Mouse (Mus musculus) lung, postnatal 36 days (tissue): ENCODE data around the gene Sephs1.

Experiments used
- DNase-seq: peaks from one replicate; pipeline ENCODE4 v3.0.0; 2022; ENCODE audit warnings: mixed read lengths

Sephs1 gene

DNA sequence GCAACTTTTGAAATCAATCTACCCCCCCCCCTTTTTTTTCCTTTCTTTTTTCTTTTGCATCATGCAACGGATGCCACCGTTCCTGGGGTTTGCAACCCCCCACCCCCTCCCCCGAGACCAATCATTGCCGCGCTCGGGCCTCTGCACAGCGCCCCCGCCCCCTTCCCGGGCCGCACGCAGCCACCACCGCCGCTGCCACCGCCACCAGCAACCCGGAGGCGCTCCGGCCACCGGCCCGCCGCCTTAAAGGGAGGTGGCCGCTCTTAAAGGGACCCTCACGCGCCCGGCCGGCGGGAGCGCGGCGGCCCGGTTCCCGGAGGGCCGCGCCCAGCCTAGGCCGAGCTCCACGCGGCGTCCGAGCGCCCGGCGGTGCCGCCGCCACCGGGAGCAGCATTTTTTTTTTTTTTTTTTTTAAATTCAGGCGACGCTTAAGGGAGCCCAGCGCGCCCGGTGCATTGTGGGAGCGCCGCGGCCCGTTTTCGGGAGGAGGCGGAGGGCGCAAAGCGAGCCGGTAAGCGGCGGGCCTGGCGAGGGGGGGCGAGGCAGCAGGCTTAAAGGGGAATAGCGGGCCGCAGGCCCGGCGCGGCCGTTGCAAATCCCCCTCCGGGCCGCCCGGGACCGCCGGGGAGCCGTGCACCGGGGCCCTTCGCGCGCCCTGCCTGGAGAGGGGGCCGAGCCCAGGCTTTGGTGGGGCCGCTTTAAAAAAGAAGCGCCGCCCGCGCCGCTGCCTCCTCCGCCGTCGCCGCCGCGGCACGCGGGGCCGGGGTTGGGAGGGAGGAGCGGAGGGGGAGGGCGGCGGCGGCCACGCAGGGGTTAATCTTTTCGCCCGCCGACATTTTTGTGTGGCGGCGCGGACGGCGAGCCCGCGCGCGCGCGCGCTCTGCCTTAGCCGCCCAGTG, at the start of gene Sephs1:
Sephs1 (plus strand) TSS at position 215 of the 899 bp plus-strand sequence.
- DNase-seq = peak; percentile 84

DNA sequence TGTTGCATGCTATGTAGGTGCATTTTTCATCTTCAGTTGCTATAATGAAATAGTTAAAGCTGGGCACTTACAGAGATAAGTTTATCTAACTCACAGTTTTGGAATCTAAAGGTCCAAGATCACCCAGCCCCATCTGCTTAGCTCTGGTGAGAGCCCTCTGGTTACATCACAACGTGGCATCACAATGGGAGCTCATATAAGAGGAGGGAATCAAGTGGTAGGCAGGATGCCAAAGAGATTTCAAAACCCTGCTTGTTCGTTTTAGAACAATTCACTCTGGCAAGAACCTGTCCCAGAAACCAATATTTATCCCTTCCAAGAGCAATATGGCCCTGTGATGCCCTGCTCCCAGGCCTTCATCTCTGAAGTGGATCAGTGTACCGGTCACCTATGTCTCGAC, 49.2 kb upstream of the Sephs1 start:
- peak; percentile 76 for DNase-seq

DNA sequence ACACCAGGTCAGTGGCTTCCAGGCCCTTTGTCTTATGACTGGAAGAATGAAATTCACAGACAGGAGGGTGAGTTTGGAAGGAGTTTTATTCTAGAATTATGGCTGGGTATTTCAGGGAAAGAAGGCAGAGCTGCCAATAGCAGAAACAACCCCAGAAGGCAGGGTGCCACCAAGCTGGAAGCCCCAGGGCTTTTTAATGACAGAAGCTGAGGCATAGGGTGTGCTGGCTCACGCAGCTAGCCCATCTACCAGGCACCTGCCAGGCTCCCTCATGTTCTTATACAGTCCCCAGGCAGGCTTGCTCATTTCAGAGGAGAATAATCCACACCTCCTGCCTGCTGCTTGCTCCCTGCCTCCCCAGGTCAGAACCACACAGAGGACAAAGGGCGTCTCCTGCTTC, 31.9 kb upstream of the Sephs1 start:
- no peak for DNase-seq

DNA sequence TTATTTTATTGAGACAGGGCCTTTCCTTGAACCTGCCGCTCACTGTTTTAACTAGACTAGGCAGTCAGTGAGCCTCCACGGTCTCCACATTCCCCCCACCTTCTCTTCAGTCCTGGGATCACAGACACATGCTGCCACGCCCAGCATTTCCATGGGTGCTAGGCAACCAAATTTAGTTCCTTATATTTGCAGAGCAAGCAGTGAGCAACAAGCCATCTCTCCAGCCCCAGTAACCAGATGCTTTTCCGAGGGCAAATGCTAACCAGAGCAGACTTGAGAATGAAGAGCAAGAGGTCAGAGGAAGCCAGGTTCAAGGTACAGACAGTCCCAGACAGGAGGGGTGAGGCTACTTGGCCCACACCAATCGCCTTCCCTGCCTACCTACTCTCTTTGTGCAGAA, 24.2 kb upstream of the Sephs1 start:
- no peak for DNase-seq

DNA sequence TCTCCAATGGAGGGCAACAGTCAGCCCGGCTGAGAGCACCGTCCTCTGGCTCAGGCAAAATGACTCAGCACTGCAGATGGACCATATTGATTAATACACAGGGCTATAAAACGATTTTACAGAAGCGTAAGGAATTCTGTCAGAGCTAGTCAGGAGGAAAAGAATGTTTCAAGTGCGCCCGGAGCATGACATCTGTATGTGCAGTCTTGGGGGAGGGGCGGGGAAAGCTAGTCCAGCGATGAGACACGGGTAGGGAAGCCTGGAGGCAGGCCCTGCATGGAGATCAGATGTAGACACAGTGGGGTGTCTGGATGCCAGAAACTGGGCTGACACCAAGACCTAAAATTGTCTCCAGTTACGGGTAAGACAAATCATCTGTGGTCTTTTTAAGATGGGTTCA, 23.2 kb upstream of the Sephs1 start:
- DNase-seq = no peak

DNA sequence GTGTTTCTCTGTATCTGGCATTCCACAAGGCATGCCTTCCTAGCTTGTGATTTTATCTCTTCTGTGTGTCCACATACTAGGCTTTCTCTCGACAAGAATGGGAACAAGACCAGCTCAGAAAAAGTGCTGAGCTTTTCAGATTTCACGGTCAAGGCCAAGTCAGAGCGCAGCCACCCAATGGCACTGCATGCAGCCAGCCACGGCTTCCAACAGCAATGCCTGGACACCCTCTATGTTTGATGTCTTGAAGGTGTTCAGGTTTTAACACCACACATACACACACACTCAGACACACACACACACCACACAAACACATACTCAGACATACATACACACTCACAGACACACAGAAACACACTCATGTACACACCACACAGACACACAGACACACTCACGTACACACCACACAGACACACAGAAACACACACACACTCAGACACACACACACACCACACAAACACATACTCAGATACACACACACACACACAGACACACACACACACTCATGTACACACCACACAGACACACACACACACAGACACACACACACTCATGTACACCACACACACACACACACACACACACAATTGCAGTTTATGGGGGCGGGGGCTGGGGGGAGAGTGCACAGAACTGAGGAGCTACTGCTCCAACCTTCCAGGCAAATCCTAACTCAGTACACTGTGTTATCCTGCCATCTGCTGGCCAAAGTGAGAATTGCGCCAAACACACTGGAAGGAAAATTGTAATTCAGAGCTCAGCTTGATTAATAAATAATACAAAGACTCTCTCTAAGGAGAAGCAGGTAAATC, 17.2 kb upstream of the Sephs1 start:
- peak; percentile 84 for DNase-seq

DNA sequence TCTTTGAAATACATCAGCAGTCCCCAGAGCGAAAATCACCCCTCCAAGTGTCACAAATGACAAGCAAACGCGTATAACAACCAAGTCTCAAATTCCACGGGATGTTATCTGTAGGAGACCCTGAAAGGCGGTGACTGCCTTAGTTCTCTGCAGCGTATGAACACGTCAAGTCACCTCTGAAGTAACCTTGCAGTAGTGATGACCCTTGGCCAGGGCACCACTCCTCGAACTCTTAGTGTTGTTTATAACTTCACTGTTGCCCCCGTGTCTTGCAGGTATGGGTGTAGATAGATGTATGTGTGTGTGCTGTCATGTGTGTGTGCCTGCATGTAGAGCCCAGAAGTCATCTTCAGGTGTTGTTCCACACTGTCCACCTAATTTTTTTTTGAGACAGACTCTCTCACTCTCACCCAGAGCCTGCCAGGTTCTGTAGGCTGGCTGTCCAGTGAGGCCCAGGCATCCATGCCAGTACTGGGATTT, 16.5 kb upstream of the Sephs1 start:
- DNase-seq = no peak

DNA sequence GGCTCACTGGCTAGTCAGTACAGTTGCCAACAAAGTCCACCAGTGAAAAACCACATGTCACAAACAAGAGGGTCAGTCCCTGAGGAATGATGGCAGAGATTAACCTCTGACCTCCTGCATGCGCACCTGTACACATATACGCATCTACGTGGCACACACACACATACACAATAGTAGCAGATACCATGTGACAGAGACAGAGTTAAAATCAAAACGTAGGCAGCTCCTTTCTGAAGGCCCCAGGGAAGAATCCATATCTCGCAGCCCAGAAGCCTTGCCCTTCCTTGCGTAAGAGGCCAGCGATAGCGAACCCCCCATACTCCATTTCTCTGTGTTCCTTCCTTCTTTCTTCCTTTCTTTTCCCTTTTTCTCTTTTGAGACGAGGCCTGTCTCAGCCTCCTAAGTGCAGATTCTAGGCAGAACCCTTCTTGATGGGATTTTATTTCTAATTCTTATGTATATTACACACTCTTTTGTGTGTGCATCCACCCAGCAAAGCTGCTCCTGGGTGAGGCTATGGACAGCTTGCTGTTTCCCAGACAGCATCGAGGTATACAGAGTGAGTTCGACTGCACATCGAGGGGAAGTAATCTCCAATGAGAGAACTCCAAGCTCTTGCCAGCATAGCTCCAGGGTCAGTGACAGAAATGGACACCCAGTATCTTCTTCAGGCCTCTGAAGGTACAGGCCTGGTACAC, 13.2 kb upstream of the Sephs1 start:
- no peak for DNase-seq

DNA sequence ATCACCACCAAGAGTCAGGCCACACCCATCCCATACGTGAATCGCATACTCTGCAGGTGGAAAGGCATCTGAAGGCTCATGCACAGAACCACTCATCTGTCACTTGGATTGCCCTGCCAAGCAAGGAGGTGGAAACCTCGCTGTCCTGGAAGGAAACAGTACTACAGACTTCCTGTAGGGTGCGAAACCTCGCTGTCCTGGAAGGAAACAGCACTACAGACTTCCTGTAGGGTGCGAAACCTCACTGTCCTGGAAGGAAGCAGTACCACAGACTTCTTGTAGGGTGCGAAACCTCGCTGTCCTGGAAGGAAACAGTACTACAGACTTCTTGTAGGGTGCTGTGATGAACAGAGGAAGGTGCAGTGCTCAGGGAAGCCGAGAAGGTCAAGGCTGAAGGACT, 8.6 kb upstream of the Sephs1 start:
- DNase-seq = no peak

DNA sequence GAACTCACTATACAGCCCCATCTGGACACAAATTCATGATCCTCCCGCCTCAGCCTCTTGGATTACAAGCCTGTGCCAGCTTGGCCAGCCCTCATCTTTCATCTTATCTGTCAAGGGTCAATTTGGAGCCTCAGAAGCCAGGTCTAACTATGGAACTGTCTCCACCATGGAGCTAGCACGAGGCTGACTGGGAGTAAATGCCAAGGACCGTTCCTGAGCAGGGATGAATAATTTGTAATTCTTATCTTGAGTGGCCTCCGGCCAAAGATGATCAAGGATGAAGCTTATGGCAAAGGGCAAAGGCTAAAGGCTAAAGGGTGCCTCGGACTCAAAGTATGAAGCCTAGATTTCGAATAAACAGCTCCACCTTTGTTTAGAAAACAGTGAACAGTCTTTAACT, 8.0 kb upstream of the Sephs1 start:
- DNase-seq = no peak

DNA sequence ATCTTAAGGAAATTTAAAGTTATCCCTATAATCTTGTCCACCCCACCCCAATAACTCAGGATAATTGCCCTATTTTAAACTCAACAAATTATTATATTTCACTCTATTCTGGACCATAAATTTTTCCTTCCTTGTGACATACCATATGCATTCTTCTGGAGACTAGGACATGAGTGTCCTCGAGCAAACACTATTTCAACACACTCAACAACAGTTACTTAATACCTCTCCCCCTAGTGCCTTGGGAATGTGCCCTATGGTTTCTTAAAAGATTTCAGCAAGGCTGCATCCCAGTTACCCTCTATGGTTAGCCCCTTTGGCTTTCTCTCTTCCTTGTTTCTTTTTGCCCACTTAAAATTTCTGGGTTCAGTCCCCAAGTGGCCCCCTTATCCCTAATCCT, 6.3 kb upstream of the Sephs1 start:
- DNase-seq = peak; percentile 35

DNA sequence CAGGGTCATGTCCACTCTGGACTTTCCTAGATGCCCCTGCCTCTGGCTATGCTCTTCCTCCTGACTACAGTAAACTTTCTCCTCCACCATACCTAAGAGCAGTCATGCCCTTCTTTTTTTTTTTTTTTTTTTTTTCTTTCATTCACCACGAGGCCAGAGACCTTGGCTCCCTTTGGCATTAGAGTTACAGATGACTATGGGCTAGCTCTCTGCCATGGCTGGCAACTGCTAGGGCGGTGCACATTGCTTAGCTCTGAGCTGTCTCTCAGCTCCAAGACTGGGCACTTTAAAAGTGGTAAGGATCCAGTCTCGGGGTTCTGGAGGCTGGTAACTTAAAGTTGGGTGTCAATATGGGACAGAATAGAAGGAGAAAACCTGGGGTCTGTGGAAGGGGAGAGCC, 5.2 kb upstream of the Sephs1 start:
- no peak for DNase-seq

DNA sequence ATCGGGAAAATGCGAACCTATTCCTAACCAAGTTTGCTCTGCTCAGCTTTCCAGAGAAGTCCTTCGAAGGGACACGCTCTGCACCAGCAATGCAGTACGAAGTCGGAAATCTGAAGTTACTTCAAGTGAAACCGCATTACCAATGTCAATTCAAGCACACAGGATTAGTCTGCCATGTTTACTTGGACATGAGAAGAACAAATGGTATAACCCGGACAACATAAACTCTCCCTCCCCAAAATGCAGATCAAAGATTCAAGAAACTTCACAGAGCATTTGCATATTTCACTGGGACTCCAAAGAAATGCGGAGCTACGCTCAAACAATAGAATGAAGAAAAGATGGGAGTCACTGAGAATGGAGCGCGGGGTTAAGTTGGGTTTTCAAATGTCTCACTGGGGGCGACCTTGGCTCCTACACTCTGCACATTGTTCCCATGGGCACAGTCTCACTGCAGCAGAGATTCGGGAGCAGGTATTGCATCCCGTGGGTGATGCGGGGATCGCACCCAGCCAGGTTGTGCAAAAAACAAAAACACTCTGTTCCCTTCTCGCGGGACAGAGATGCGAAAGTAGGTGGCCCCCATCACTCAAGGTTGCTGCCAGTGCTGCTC, 521 bp upstream of the Sephs1 start:
- peak; percentile 11 for DNase-seq

DNA sequence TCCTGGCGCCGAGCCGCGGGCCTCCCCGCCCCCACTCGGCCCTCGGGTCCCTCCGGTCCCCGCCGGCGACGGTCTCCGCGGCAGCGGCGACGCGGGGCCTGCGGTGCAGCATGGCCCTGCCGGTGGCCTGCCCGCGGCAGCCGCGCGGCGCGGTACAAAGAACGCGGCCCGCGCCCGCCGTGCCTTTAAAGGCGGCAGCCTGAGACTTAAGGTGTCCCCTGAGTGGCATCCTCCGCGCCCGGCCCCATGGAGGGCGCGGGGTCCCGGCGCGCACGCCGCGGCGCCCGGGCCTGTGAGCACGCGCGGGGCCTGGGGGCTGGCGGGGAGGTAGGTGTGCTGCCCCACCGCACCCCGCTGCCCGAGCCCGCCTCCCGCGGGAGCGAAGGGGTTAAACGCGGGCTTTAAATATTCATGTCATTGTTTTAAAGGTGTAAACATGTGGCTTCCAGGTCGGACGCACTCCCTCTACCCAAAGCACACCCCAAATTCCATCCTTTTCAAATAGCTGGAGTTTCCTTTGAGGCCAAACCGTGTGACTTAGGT, 956 bp downstream of the Sephs1 start:
- DNase-seq = peak; percentile 77

DNA sequence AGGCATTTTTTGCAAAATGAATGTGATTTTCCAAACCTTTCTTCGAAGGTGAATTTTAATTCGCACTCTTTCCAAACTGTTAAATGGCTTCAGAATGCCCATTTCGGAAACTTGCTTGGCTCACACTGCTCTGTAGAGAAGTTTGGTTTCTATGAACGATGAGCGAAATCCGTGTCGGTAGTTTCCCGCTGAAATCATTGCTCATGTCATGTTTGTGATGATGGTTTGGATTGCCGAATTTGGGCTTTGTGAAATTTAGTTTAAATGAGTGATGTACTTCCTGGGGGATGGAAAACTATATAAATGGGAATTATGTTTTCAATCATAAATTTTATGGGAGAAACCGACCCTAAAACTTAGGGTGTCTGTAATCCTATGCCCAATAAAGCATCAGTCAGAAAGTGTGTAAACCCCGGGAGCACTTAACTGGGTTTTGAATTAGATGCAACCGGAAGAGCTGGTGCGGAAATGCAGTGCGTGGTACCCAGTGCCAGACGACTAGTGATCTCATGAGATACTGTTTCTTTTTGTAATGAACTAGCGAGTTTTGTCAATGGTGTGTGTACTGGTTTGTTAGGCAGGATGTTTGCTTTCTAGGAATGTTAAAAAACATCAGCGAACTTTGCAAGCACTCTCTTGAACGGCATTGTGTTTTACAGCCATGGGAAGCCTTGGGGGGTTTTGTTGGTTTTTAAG, 1.8 kb downstream of the Sephs1 start:
- DNase-seq = no peak

DNA sequence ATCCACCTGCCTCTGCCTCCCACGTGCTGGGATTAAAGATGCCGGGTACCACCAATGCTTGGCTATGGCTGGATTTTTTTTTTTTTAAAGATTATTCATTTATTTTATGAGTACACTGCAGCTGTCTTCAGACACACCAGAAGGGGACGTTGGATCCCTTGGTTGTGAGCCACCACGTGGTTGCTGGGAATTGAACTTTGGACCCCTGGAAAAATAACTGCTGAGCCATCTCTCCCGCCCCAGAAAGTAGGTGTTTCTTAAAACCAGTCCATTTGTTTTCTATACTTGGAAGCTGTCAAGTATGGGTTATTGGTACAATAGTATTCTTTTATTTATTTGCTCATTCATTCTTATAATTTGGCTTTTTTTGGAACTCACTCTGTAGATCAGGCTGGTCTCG, 5.5 kb downstream of the Sephs1 start:
- no peak for DNase-seq

DNA sequence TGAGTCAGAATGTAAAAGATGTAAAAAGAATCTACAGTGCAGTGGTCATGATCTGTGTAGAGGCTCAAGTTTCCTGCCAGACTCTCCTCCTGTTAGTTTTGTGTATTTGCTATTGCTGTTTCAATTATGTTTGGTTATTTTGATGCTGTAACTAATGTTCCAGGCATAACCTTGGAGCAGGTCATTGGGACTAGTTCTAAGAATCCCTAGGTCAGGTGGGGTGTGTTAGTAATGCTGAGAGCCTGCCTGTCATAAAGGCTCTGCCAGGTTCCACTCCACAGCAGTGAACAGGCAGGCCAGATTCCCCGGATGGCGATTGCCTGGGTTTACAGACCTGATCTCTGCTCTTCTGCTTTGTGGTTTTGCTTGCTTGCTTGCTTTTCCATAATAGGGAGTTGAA, 14.2 kb downstream of the Sephs1 start:
- DNase-seq = no peak

DNA sequence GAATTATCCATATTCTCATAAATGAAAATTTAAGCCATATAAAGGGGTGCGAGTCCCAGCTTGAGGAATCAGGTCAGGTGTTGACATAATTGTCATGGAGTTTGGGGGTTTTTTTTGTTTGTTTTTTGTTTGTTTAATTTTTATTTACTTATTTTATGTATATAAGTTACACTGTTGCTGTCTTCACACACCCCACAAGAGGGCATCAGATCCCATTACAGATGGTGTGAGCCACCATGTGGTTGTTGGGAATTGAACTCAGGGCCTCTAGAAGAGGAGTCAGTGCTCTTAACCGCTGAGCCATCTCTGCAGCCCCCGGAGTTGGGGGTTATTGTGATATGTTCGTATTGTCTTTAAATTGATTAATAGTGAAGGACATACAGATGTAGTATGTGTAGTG, 15.6 kb downstream of the Sephs1 start:
- no peak for DNase-seq

DNA sequence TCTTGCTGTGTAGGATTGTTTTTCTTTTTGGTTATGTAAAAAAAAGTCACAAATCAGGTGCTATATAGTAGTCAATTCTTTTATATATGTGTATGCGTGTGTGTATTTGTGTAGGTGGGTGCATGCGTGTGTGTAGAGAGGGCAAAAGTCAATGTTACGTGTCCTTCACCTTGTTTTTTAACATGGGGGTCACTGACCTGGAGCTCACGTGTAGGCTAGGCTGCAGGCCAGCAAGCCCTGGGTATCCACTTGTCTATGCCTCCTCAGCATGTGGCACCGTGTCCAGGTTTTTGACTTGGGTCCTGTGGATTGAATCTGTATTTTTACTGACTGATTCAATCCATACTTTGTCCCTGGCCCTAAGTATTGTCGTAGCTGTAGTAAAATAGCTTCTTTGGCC, 19.3 kb downstream of the Sephs1 start:
- DNase-seq = no peak

DNA sequence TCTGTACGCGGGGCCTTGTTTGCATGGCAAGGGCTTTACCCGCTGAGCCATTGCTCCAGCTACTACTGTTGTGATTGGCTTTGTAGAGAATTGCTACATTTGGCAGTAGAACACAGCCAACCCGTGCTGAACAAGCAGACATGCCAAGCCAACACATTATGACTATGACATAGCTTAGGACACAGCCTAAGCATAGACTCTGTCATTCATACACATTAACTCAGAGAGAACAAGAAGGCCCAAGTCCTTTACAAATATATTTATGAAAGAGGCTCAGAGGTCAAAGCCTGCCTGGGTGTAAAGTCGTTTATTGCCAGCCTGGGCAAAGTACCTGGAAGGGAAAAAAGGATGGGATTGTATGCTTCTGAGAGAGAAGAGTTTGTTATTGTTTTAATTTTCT, 21.0 kb downstream of the Sephs1 start:
- no peak for DNase-seq

DNA sequence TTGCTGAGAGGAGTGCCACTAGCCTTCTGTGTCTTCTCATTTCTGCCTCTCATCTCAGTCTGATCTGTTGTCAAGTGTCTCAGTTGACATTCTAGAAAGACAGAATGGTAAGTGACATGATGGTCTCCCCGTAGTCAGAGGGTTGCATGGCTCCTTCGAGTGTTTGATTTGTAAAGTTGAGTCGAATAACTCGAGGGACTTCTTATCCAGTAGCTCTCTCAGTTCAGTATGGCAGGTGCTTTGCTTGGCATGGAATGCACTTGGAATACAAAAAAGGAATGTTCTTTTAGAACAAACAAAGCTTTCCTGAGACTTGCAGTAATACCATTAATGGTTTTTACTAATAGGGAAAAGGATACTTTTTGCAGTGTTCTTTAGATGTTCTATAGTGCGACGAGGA, 25.8 kb downstream of the Sephs1 start:
- DNase-seq = peak; percentile 34

DNA sequence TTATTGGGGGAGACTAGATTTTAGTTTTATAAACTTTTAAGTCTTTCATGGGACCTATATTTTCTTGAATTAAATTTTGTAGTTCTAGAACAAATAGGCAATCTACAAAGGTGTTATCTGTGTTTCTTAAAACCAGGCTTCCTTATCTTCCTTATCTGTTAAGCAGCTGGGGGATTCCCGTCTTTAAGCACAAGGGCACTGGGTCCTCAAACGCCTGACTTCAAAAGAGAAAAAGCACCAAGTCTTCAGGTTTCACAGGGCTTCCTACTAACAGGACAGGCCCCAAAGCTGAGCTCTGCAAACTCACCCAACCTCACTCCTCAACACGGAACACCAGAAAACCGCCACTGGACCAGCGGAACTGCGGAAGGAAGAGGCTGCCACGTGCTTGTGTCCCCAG, 26.6 kb downstream of the Sephs1 start:
- no peak for DNase-seq
